Mouse (Mus musculus): ENCODE data around the gene Clasp1. TPM values are rescaled to one million over a fixed set of nuclear protein-coding genes. Genes with fewer than 3 reads are reported as not detected.

The Clasp1 gene
- polyA plus RNA-seq, 1 experiment: 25.6 TPM

DNA sequence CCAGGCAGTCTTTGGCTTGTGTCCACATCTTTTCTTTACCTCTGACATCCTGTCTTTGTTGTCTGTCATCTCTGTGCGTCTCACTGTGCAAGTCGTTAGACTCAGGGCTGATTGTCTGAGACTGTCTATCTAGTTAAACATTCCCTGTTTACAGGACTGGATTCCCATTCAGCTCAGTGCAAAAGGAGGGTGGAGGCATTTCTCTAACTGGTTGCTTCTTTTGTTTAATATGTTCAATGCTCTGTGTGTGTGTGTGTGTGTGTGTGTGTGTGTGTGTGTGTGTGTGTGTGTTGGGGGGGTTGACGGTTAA lies 261.9 kb downstream of the Clasp1 start:
- H3K4me3 ChIP-seq (replicated peaks; ENCODE audit: control insufficient read depth, low read depth, low read length): no peak overlapping the region
- no peak overlapping the region for H3K27ac ChIP-seq (ENCODE audit: control insufficient read depth, insufficient read depth, low read depth, low read length, poor library complexity)
- 78% methylated on average over 3 of the region's 3 CpGs for WGBS
- TF ChIP-seq POLR2A (IDR thresholded peaks at IDR 0.05; ENCODE audit: borderline replicate concordance, control insufficient read depth, low read depth, low read length): no peak
- no peak for TF ChIP-seq CTCF (IDR thresholded peaks at IDR 0.05; ENCODE audit: control insufficient read depth, insufficient read depth, low read length)
- H3K4me1 ChIP-seq (ENCODE audit: control insufficient read depth, insufficient read depth, low read length): no peaks in the 10 kb centered on the region

DNA sequence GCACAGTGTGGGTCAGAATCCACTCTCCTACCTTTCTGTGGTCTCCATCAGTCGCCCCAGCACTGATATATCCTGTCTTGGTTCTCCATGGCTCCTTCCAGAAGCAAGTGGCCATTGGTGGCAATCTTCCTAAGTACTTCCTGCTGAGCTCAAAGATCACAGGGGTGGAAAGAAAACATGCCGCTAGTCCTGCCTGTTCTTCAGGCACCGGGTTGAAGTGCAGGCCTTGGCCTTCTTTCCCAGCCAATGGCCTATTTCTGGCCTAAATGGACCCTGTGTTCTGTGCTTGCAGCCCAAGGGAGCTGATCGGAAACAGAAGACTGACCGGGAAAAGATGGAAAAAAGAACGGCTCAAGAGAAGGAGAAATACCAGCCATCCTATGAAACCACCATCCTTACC lies 269.9 kb downstream of the Clasp1 start:
- H3K27ac ChIP-seq (ENCODE audit: control insufficient read depth, insufficient read depth, low read depth, low read length, poor library complexity): no peak overlapping the region
- H3K4me3 ChIP-seq (replicated peaks; ENCODE audit: control insufficient read depth, low read depth, low read length): no peak overlapping the region
- TF ChIP-seq CTCF (IDR thresholded peaks at IDR 0.05; ENCODE audit: control insufficient read depth, insufficient read depth, low read length): no peak
- no peak for TF ChIP-seq POLR2A (IDR thresholded peaks at IDR 0.05; ENCODE audit: borderline replicate concordance, control insufficient read depth, low read depth, low read length)
- WGBS: 80% methylated on average over 6 of the region's 6 CpGs
- no peaks in the 10 kb centered on the region for H3K4me1 ChIP-seq (ENCODE audit: control insufficient read depth, insufficient read depth, low read length)

DNA sequence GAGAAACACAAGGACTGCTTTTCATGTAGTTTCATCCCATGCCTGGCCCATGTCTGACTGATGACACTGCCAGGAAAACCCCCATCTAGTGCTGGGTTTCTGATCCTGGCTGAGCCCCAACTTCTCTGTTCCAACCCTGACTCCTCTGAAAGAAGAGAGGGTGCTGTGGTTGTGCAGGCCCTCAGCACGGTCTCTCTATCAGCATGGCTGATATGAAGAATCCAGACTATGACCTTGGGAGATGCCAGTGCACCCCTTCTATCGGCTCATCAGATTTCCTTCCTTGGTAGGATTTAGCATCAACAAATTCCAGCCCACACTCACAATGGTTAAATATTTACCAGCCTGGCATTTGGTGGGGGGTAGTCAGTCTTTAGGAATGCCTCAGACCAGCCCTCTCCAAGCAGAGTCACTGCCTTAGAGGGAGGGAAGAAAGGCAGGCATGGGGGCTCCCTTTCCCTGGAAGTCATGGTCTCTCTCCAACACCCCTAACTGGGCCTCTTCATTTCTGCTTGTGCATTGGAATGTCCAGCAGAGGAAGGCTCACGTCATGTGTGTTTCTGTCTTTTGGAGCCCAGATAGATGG lies 272.1 kb downstream of the Clasp1 start:
- Histone ChIP-seq H3K4me3 (replicated peaks; ENCODE audit: control insufficient read depth, low read depth, low read length) (no peak overlapping the region), H3K27ac (ENCODE audit: control insufficient read depth, insufficient read depth, low read depth, low read length, poor library complexity) (no peak overlapping the region), H3K4me1 (ENCODE audit: control insufficient read depth, insufficient read depth, low read length) (no peaks in the 10 kb centered on the region)
- 76% methylated on average over 3 of the region's 3 CpGs for WGBS
- TF ChIP-seq POLR2A (IDR thresholded peaks at IDR 0.05; ENCODE audit: borderline replicate concordance, control insufficient read depth, low read depth, low read length): no peak
- TF ChIP-seq CTCF (IDR thresholded peaks at IDR 0.05; ENCODE audit: control insufficient read depth, insufficient read depth, low read length): no peak

Other genes starting within 250 kb of the Clasp1 start
- not detected in 2 replicates for gene Gm29106, start 212.5 kb upstream of the Clasp1 start, polyA plus RNA-seq (2011; ENCODE audit: insufficient read depth, insufficient read length, low replicate concordance, missing spikeins)
- gene Tsn, start 77.3 kb upstream of the Clasp1 start, polyA plus RNA-seq (2011; ENCODE audit: insufficient read depth, insufficient read length, low replicate concordance, missing spikeins): 27.7 and 29.1 TPM in 2 replicates
- 24.2 and 40.0 TPM in 2 replicates for gene Nifk, start 67.2 kb upstream of the Clasp1 start, polyA plus RNA-seq (2011; ENCODE audit: insufficient read depth, insufficient read length, low replicate concordance, missing spikeins)
- 2.7 TPM in 1 of 2 replicates, not detected in the other for gene Tfcp2l1, start 238.9 kb downstream of the Clasp1 start, polyA plus RNA-seq (2011; ENCODE audit: insufficient read depth, insufficient read length, low replicate concordance, missing spikeins)